Mouse (Mus musculus): ENCODE data around the gene Nup153.

Nup153 gene

DNA sequence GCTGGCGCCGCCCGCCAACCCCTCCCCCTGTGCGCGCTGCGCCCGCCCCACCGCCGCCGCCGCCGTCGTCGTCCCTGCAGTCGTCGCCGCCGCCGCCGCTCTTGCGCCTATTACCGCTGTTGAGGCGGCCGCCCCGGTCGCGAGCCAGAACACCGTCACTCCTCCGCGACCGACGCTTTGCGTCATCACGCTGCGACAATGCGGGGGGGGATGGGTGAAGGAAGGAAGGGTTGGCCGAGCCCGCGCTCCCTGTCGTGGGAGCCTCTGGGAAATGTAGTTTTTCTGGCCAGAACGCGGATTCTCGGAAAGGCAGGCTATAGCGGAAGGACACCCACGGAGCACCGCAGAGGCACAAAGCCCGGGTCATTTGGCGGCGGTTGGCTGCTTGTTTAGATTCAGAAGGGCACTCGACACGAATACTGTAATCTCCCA is at the start of gene Nup153:
Gene Nup153, minus strand, starts transcription at position 104 of the 432 bp plus-strand sequence.
- DNase-seq (ENCODE audit: low read depth, low spot score) = peak; percentile 100

DNA sequence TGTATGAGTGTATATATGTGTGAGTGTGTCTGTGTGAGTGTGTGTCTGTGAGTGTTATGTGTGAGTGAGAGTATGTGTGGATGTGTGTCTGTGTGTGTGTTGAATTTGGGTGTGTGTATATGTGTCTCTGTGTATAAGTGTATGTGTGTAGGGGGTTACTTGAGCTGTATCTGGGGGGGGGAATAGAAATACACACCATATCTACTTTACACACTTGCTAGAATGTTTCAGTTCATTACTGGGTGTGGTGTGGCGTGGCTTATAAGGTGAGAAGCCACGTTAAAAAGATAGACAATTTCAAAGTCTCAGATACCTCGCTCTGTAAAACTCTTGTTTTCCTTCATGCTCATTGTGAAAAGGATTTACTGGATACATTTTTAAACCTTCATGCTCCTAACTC is 49.7 kb upstream of the Nup153 start:
- no peak for DNase-seq (ENCODE audit: low read depth, low spot score)

DNA sequence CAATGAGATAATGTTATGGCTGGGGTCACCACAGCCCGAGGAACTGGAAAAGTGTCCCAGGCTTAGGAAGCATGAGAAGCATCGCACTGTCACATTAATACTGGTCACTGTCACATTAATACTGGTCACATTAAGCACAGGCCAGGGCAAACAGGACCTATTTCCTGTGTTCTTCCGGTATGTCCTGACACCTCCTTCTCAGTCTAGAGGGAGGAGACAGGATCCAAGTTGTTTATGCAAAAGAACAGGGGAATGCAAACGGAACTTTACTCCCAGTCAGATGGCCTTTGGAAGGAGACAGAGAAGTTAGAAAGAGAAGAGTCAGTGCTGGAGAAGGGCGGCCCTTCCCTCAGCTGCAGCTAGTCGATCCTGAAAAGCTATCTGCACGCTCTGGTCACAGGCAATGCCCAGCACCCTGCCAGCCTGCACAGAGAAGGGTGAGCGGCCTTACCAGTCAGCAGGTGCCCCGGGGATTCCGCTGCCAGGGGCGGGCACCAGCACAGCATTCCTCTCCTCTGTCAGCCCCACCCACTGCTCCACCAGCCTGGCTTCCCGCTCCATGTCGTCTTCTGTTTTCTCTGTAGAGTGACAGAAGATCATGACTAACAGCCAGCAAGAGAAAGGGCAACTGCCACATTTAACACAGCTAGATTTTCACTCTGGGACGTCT is 49.0 kb upstream of the Nup153 start:
- DNase-seq (ENCODE audit: low read depth, low spot score) = peak; percentile 15

DNA sequence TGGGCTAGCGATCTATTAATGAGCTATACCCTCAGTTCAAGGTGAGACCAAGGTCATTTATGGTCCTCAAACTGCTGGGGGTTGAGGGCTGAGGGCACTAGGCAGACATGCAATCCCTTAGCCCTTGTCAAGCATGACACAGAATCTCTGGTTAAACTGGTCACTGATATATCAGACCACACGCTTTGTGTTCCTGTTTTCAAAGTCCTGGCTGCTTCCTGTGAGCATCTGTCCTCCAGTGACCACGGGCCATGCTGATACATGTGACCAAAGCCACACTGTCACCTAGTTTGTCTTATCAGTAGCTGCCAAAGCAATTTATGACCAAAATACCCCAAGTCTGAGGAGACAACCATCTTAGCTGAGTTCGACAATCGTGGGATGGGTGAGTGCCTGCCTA is 47.3 kb upstream of the Nup153 start:
- DNase-seq (ENCODE audit: low read depth, low spot score) = no peak

DNA sequence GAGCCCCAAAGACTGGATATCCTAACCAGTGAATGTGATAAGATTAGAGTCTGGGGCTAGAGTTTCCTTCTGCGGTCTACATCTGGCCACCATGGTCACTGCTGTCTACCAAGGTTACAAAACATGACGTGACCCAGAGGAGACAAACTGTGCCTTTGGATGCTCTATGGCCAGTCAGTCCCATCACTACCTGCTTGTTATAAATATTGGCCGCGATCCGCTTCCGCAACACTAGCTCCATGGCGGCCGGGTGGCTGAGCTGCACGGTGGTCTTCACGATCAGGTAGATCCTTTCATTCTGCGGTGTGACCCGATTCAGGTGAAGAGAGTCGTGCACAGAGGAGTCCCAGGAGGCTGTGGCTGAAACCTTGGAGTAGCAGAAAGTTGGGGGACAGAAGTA is 44.8 kb upstream of the Nup153 start:
- DNase-seq (ENCODE audit: low read depth, low spot score) = peak; percentile 74

DNA sequence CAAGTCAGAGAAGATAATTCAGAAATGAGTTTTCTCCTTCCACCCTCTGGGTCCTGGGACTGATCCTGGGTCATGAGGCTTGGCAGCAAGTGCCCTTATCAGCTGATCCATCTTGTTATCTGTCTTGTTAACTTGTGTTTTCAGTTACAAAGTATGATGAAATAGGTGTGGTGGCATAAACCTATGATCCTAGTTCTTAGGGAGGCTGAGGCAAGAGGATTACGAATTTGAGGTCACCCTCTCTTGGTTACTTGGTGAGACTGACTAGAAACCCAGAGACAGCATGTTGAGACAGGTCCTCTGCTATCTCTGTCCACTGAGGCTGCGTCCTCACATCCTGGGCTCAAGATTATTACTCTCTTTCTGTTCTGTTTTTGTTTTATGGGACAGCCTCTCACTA is 37.6 kb upstream of the Nup153 start:
- no peak for DNase-seq (ENCODE audit: low read depth, low spot score)

DNA sequence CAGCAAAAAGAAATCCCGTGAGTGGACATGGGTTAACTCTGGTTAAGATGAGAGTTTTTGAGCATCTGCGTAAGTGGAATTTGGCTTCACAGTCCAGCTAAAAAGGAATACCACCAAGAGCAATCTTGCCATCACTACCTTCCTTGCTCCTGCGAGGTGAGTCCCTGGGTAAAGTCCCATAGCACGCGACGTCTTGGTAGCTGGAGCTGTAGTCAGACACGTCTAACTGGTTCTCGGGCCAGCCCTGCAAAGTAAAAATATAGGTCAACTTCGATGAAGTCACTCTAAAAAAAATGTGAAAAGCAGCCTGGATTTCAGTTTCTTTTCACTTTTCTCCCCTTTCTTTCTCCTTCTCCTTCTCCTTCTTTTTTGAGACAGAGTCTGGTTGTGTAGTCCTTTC is 35.5 kb upstream of the Nup153 start:
- DNase-seq (ENCODE audit: low read depth, low spot score) = no peak

DNA sequence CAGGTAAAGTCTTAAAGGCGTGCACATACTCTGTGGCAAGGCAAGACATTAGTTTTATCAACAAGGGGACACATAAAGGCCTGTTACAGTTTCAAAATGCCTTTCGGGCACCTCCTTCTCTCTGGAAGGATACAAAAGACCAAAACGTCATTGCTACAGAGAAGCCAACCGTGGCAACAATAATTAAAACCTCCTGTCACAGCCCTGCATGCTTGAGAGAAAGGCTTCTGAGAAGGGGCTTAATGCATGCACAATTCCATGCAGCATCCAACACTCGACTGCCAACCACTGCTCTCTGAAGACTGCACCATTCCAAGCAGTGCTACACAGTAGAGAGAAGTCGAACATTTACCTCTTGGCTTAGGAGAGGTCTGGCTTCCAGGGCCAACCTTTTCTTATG is 33.2 kb upstream of the Nup153 start:
- no peak for DNase-seq (ENCODE audit: low read depth, low spot score)

DNA sequence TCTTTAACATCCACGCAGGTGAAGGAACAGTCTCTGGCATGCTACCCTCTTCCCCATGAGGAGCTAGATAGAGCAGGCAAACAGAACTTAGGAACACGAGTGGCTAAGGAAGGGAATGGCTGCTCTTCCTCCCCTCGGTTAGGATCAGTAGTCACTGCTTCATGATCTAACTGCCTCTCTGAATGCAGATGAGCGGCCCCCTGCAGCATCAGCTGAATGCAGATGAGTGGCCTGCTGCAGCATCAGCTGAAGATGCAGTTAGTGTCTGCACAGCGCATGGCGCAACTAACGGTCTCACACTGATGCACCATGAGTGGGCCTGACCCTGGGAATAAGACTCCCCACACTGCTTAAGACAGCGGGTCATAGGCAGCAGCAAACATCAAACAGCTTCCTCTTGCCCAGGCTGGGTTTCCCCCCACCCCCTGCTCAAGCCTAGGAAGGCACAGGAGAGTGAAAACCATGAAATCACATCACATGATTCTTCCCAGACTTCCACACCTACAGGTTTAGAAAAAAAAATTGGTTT is 31.6 kb upstream of the Nup153 start:
- DNase-seq (ENCODE audit: low read depth, low spot score) = no peak

DNA sequence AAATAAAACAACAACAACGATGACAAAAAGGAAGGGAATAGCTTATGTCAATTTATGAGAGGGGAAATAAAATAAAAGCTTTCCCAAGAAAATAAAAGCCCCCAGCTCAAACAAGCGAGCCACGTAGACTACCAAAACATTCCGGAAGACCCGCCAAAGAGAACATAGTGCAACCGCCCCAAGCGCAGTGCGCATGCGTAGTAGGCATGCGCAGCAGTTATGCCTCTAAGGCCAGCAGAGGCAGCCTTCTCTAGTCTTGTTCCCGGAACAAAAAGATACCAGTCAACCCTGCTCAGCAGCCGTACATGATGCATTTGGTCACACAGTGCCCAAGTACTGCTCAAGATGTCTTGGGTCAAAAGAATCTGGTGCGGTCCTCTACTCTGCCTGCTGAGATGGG is 30.9 kb upstream of the Nup153 start:
- DNase-seq (ENCODE audit: low read depth, low spot score) = peak; percentile 96

DNA sequence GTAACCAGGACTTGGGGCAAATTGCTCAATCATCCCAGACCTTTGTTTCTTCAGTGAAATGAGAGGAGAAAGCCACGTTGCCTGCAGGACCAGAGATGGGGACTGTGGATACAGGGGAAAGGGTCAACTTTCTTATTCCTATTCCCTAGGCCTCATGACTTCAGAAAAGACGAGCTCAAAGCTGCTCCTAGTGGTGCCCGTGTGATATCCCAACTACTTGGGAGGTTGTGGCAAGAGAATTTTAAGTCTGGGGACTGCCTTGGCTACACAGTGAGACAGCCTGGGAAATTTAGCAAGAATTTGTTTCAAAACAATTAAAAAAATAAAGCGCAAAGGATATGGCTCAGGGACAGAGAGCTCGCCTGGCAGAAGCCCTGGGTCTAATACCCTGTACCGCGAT is 30.2 kb upstream of the Nup153 start:
- peak; percentile 72 for DNase-seq (ENCODE audit: low read depth, low spot score)

DNA sequence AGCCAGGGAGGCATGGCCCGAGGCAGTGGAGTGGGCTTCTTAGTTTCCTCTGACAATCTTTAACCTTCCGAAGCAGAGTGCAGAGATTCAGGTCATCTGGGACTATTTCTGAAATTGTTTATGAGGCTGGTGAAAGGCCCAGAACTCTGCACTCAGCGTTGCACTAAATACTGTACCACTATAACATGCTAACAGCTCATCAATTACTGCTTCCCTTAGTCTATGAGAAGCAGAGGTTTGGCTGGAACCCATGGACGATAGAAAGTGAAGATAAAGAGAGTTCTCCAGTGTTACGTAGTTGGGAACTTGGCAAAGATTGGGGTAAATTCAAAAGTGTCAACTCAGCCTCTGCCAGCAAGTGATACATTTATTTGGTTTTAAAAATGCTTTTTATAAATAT is 25.6 kb upstream of the Nup153 start:
- no peak for DNase-seq (ENCODE audit: low read depth, low spot score)

DNA sequence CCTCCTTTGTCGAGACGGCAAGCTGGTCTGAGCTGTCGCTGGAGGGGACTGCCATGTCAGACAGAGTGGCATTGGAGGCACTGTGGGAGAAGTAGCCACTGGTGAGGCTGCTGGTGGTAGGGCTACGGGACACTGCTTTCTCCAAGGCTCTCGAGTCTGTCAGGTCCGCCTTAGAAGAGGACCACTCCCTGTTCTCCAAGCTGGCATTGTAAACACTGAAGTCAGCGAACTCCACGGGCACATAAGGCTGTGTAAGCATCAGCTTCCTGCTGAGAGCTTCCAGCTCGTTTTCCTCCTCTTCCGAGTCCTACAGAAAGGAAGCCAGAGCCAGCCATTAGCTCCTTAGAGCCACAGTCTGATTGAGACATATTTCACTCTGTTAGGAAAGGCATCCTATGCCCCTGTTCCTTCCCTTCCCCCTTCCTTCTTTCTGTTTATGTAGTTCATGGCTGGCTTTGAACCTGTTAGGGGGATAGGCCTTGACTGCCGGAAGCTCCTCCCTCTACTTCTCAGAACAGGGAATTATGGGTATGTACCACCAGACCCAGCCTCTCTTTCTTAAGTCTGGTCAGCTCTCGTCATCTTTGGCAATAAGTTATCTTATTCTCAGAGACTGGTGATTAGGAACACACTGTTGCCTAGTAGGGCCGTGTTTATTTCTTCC is 25.0 kb upstream of the Nup153 start:
- peak; percentile 72 for DNase-seq (ENCODE audit: low read depth, low spot score)

DNA sequence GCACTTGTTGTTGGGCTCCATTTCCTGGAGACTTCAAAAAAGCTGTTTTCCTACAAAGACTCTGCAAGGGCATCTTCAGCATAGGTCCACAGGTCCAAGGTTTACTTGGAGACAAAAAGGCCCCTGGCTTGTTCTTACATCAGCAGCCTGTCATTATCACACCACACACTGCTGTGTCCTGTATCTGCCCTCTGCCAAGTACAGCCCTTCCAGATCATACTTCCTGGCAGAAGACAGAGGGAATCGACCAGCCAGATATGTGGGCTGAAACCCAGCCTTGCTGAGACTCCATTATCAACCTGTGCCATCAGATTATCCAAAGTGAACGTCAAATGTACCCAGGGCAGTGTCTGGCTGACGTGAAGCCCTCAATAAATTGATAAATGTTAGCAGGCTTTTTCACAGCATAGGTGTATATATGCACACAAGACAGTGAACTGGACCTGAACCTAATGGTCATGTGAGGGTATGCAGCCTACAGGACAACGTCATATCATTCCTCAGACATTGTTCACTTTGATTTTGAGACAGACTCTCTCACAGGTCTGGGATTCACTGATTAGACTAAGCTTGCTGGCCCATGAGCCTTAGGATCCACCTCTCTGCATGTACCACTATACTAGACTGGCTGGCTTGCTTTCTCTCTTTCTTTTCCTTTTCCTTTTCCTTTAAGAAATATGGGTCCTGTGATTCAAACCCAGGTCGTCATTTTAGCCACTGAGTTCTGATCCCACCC is 20.6 kb upstream of the Nup153 start:
- no peak for DNase-seq (ENCODE audit: low read depth, low spot score)

DNA sequence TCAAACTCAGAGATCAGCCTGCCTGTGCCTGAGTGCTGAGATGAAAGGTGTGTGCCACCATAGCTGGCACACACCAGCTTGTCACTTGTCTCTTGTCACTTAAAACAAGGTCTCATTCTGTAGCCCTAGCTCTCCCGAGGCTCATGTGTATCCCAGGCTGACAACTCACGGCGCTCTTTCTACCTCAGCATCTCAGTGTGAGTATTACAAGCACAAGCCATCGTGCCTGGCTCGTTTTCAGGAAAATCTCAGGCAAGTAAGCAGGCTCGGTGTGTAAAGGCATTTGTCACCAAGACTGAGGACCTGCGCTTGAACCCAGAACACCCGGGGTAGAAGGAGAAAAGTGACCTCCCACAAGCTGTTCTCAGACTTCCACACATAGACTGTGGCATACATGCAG is 16.1 kb upstream of the Nup153 start:
- no peak for DNase-seq (ENCODE audit: low read depth, low spot score)

DNA sequence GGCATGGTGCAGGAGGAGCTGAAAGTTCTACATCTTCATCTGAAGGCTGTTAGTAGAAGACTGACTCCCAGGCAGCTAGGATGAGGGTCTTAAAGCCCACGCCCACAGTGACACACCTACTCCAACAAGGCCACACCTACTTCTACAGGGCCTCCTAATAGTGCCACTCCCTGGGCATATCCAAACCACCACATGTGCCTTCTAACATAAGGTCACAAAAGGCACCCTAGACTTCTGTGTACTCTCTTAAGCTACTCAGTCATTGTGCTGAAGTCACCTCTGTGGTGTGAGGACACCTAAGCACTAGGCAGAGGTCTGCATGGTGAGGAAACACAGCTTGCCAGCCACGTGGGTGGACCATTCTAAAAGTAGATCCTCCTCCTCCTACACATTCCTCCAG is 14.6 kb upstream of the Nup153 start:
- DNase-seq (ENCODE audit: low read depth, low spot score) = no peak

DNA sequence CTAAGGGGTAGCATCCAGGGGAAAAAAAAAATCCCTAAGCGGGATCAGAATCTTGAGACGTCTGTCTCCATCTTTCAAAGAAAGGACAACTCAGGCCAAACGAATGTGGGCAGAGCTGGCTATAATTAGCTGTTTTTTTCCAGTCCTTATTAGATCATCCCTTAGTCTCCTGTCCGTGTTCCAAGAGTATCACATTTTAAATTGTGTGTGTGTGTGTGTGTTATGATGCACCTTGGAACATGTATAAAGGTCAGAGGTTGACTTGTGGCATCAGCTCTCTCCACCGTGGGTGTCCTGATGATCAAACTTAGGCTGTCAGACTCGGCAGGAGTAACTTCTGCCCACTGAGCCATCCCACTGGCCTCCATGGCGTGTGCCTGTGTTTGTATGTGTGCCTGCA is 11.7 kb upstream of the Nup153 start:
- DNase-seq (ENCODE audit: low read depth, low spot score) = no peak

DNA sequence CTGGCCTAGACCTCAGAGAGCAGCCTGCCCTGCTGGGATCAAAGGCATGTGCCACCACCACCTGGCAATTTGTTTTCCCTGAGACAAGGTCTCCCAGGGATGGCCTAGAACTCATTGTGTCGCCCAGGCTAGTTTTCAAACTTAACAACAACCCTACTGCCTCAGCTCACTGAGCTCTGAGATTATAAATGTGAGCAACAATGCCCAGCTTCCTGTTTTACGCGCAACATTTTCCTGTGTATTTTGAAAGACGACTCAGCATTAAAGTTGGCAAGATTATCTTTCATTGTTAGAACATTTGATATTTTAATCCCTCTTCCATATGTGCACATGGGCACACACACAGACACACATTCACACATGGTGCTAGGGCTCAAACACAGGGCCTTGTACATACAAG is 9.7 kb upstream of the Nup153 start:
- no peak for DNase-seq (ENCODE audit: low read depth, low spot score)

DNA sequence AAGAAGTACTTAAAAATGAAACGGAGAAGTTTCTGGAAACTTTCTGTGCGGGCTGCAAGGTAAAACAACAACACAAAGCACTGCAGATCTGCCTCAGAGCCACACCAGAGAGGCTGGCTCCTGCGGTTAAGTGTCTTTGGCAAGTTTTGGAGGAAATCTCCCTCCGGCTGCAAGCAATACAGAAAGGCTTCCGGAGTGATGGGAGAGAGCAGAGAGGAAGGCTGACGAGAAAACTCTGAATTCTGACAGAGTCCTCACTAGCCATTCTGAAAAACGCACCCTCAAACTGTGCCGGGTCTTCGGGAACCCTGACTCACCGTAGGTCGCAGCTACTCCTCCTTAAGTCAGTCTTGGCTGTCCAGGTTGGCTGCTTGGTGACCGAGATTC is 8.7 kb upstream of the Nup153 start:
- no peak for DNase-seq (ENCODE audit: low read depth, low spot score)

DNA sequence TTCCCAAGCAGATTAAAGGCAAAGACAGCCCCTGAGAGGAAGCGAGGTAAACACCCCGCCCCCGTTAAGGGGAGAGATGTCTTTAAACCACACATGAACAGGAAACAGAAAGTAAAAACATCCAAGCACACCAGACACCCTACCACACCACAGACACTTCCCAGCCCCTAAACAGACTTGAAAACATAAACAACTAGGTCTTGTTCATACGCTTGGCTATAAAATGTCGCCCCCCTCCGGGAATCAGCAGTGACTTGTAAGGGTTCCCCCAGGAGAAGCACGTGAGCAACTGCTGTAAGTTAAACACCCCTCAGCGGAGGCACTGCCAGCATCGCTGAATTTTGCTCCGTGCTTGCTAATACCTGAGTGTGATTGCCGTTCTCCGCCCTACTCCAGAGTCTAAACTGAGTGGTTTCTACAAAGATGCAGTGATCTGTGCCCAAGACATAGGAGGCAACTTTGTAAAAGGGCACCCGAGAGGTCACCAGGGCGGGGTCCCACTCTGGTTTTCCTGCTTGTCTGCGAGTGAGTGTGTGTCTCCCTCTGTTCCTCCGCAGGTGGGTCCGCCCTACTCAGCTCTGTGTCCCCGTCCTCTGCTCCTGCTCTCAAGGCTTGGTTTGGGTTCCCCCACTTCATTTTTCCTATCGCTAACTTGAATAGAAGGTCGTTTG is 8.2 kb upstream of the Nup153 start:
- peak; percentile 81 for DNase-seq (ENCODE audit: low read depth, low spot score)

DNA sequence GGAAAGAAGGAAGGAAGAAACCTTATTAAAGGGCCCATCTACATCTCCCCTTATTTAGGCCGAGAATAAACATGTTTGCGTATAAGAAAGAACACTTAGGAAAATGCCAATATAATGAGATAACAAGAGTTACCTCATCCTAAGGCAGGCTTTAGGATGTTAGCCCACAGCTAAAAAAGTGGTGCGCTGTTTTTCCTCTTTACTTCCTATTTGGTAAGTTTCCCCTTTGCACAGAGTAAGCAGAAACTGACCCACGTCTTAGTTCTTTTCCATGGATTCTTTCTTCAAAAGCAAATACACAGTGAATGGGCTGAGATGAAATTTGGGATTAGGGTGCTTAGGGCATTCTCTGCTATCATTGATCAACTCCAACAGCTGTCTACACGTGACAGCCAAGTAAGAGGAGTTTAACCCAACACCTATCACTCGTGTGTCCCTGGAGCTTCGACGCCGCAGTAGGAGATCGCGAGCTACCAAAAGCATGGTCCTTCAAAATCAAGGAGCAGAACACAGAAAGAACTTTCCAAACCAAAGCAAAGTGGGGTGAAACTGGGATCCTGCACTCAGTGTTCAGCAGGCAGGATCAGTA is 7.6 kb upstream of the Nup153 start:
- no peak for DNase-seq (ENCODE audit: low read depth, low spot score)

DNA sequence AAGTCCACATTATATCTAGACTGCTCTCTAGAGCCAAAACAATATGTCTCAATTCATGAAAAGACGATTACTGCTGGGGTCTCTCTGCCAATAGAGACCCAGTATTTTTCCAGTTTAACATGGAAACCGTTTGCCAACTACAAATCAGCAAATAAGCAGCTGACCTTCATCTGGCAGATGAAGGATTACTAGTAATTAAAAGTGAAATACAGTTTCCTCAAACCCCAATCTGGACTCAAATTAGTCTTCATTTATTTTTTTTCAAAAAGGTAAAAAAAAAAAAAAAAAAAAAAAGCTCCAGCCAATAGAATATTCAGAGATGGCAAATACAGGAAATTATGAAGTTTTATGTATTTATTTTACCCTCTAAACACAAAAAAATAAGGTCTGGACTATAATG is 2.3 kb upstream of the Nup153 start:
- DNase-seq (ENCODE audit: low read depth, low spot score) = no peak

Data from ZHBTc4 (cell line).